9 mouse cellular contexts compared by ENCODE assay signal in the genomic region with DNA sequence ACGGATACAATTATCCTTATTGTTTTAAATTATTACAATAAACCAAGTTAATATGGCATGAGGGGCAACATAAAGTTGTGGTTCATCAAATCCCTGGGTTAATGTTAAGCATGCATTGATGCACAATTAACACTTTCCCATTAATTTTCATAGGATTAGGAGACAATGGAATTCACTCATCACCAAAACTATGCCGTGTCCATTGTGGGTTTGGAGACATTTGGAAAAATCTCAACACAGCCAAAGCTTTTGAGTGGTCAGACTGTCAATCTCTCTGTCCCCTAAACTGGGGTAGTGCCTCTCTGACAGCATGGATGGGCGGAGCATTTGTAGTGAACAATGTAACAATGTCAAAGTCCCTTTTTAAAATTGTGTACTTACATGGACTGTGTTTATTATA. TPM values are rescaled to one million over a fixed set of nuclear protein-coding genes. Genes with fewer than 3 reads are reported as not detected.
DNase-seq lines count a peak whose midpoint lies in the region; ATAC-seq and TF ChIP-seq lines count a peak whose summit lies in the region.
"Had no signal": no experiment of that assay in that cellular context is flagged by ENCODE, and none has a peak within 500 bp of the region (broad histone marks: within the 10 kb centered on the region; RNA-seq: fewer than 3 reads in every experiment).

No protein-coding gene starts in this region.

- TF ChIP-seq EP300 in liver, postnatal 0 days (IDR thresholded peaks at IDR 0.05; ENCODE audit: low read depth), result no peak

- intact Hi-C loops in heart, postnatal 14 days (cut with DNase I), result no loop called here

- no peaks in the 10 kb centered on the region for H3K27me3 ChIP-seq in heart, embryonic 16.5 days (ENCODE audit: control insufficient read depth, insufficient read depth, low read length)
- H3K27me3 ChIP-seq in forebrain, embryonic 15.5 days, result no peaks in the 10 kb centered on the region
- H3K27me3 ChIP-seq in liver, postnatal 0 days (ENCODE audit: insufficient read depth, low read length), result no peaks in the 10 kb centered on the region

- H3K36me3 ChIP-seq in heart, embryonic 16.5 days (ENCODE audit: control insufficient read depth, insufficient read depth), result no peaks in the 10 kb centered on the region
- H3K36me3 ChIP-seq in ES-E14 (ENCODE audit: control insufficient read depth, insufficient read depth, low read length, poor library complexity, severe bottlenecking), result peaks cover 4% of the 10 kb centered on the region; the same call in 1 of the 2 replicates
- no peaks in the 10 kb centered on the region for H3K36me3 ChIP-seq in forebrain, embryonic 15.5 days
- no peaks in the 10 kb centered on the region for H3K36me3 ChIP-seq in liver, postnatal 0 days (replicated peaks; ENCODE audit: insufficient read depth, low read length)

- peak overlapping the region; percentile 81 for H3K4me2 ChIP-seq in heart, embryonic 16.5 days (ENCODE audit: low read depth, low read length)
- peak overlapping the region; percentile 88; the same call in 1 of the 2 replicates for H3K4me2 ChIP-seq in forebrain, embryonic 15.5 days (replicated peaks)
- peak overlapping the region; percentile 99 for H3K4me2 ChIP-seq in liver, postnatal 0 days (ENCODE audit: low read depth, low read length)

- peak overlapping the region; percentile 97 for H3K9ac ChIP-seq in heart, embryonic 16.5 days (ENCODE audit: low read length)
- H3K9ac ChIP-seq in ES-E14 (ENCODE audit: insufficient read depth, low read depth, low read length, poor library complexity, severe bottlenecking), result peak overlapping the region; percentile 10; the same call in 1 of the 2 replicates
- no peak overlapping the region for H3K9ac ChIP-seq in forebrain, embryonic 15.5 days (replicated peaks)
- 0 out of 2 replicates have a peak overlapping the region, but pooled peaks have one; percentile 97 for H3K9ac ChIP-seq in liver, postnatal 0 days (replicated peaks)

- no peaks in the 10 kb centered on the region for H3K9me3 ChIP-seq in heart, embryonic 16.5 days (replicated peaks; ENCODE audit: control insufficient read depth, low read length)
- H3K9me3 ChIP-seq in ES-E14 (ENCODE audit: control insufficient read depth, insufficient read depth, low read depth, low read length), result no peaks in the 10 kb centered on the region
- H3K9me3 ChIP-seq in forebrain, embryonic 15.5 days, result no peaks in the 10 kb centered on the region
- H3K9me3 ChIP-seq in liver, postnatal 0 days (ENCODE audit: low read length), result no peaks in the 10 kb centered on the region

- ATAC-seq in heart, embryonic 16.5 days (replicated peaks; ENCODE audit: extremely low read depth, insufficient read depth, low FRiP score), result no peak
- ATAC-seq in forebrain, embryonic 15.5 days (replicated peaks), result no peak
- ATAC-seq in liver, postnatal 0 days, result no peak

- no peak for TF ChIP-seq CTCF in liver, postnatal 0 days (IDR thresholded peaks at IDR 0.05; ENCODE audit: low read depth)

- DNase-seq in heart, postnatal 14 days, result no peak
- no peak for DNase-seq in ES-E14 (ENCODE audit: low read depth, low spot score)
- no peak for DNase-seq in liver, postnatal 0 days
- DNase-seq in layer of hippocampus, adult 11-12 months (ENCODE audit: low spot score), result no peak
- no peak for DNase-seq in B cell, adult 2 months
- no peak for DNase-seq in cerebellum, adult 18-20 months
- DNase-seq: gastrocnemius, postnatal 10 days had no signal

- peak overlapping the region; percentile 98 for H3K27ac ChIP-seq in heart, embryonic 16.5 days (ENCODE audit: low read length)
- H3K27ac ChIP-seq in ES-E14 (ENCODE audit: insufficient read depth, low read depth, low read length, poor library complexity, severe bottlenecking), result no peak overlapping the region
- H3K27ac ChIP-seq in forebrain, embryonic 15.5 days (replicated peaks), result no peak overlapping the region
- no peak overlapping the region for H3K27ac ChIP-seq in liver, postnatal 0 days (ENCODE audit: low read depth)

- peak overlapping the region; percentile 80 for H3K4me3 ChIP-seq in heart, embryonic 16.5 days (ENCODE audit: low read length)
- H3K4me3 ChIP-seq in ES-E14 (ENCODE audit: insufficient read depth in 1 of 2, low read depth in 1 of 2, low read length in 2 of 2, poor library complexity in 1 of 2, severe bottlenecking in 1 of 2), result no peak overlapping the region
- H3K4me3 ChIP-seq in forebrain, embryonic 15.5 days, result no peak overlapping the region
- no peak overlapping the region for H3K4me3 ChIP-seq in liver, postnatal 0 days (ENCODE audit: low read depth, low read length)

- 62% methylated on average over 3 of the region's 3 CpGs for WGBS in heart, embryonic 16.5 days
- WGBS in forebrain, embryonic 15.5 days, result 32% methylated on average over 3 of the region's 3 CpGs
- 68% methylated on average over 3 of the region's 3 CpGs for WGBS in liver, postnatal 0 days (ENCODE audit: insufficient replicate concordance)

- in situ Hi-C loops in ES-E14 (cut with MboI; ENCODE audit: low sequenced_read_pairs in 2 of 2, unreplicated experiment in 2 of 2), result no loop called here

- peaks cover 18% of the 10 kb centered on the region for H3K4me1 ChIP-seq in heart, embryonic 16.5 days (ENCODE audit: control insufficient read depth, insufficient read depth, low read length)
- H3K4me1 ChIP-seq in ES-E14 (ENCODE audit: control insufficient read depth in 2 of 2, insufficient read depth in 2 of 2, low read length in 2 of 2, poor library complexity in 1 of 2), result peaks cover 2 to 13% of the 10 kb centered on the region in 2 experiments; a peak in 2 of 4 replicates
- H3K4me1 ChIP-seq in forebrain, embryonic 15.5 days, result peaks cover 32% of the 10 kb centered on the region
- H3K4me1 ChIP-seq in liver, postnatal 0 days (ENCODE audit: insufficient read depth), result peaks cover 24% of the 10 kb centered on the region

TF ChIP-seq in ES-E14, 5 proteins besides CTCF, POLR2A, EP300 and RAD21:
- no peak for TF ChIP-seq HCFC1 (IDR thresholded peaks at IDR 0.05; ENCODE audit: borderline replicate concordance, insufficient read depth, low read length)
TF ChIP-seq in ES-E14: peak in this region for 0.

RNA-seq across cellular contexts. Expression of gene Msi2, which starts 1.3 kb away (rescaled TPM):
- 20.3 and 20.6 TPM in 2 replicates for polyA plus RNA-seq in heart, embryonic 16.5 days (2015; fragmentation: Nextera tagmentation; extraction: Ambion mirVana)
- total RNA-seq in heart, postnatal 14 days (2021), result 100 to 1,000 TPM; 196 to 206 TPM
- total RNA-seq in ES-E14 (2012; rRNA removed), result 66.4 and 94.8 TPM in 2 replicates
- polyA plus RNA-seq in forebrain, embryonic 15.5 days (2015; fragmentation: Nextera tagmentation; extraction: Ambion mirVana), result 25.3 and 27.1 TPM in 2 replicates
- 3.4 and 3.7 TPM in 2 replicates for polyA plus RNA-seq in liver, postnatal 0 days (2015; fragmentation: Nextera tagmentation; extraction: Ambion mirVana)
